Mouse (Mus musculus) stomach, embryonic 15.5 days (tissue): ENCODE measurements at regions not wholly inside any gene's neighbourhood (a gene's known extent, or its start where the extent isn't known, plus 50 kb on each side); places are given as distances from the start of the nearest gene placed in this dataset.

ENCODE experiments used
- ATAC-seq: fragments of 200-750 bp; cut with Nextera tagmentation; 2 replicates; pipeline ENCODE4 v1.8.0; 2017; ENCODE audit warnings: low read depth, moderate number of reproducible peaks, moderate TSS enrichment; ENCODE audit not compliant: insufficient read depth, low FRiP score
- H3K27ac ChIP-seq: fragments of 300-500 bp; sonication (generic); 2 replicates; pipeline ENCODE4 v1.5.1; 2015; ENCODE audit warnings: mild to moderate bottlenecking, inconsistent platforms
- H3K27me3 ChIP-seq: fragments of 300-500 bp; sonication (generic); replicated peaks from 2 replicates; pipeline ENCODE4 v1.6.1; 2015; ENCODE audit warnings: inconsistent platforms
- H3K36me3 ChIP-seq: fragments of 300-500 bp; sonication (generic); 2 replicates; pipeline ENCODE4 v1.6.1; 2015; ENCODE audit warnings: inconsistent platforms
- H3K4me1 ChIP-seq: fragments of 300-500 bp; sonication (generic); 2 replicates; pipeline ENCODE4 v1.6.1; 2015; ENCODE audit warnings: inconsistent platforms
- H3K4me2 ChIP-seq: fragments of 300-500 bp; sonication (generic); 2 replicates; pipeline ENCODE4 v1.6.1; 2015; ENCODE audit warnings: mild to moderate bottlenecking, inconsistent platforms
- H3K4me3 ChIP-seq: fragments of 300-500 bp; sonication (generic); replicated peaks from 2 replicates; pipeline ENCODE4 v1.5.1; 2015; ENCODE audit warnings: inconsistent platforms
- H3K9ac ChIP-seq: fragments of 300-500 bp; sonication (generic); 2 replicates; pipeline ENCODE4 v1.6.1; 2015; ENCODE audit warnings: inconsistent platforms
- H3K9me3 ChIP-seq: fragments of 300-500 bp; sonication (generic); 2 replicates; pipeline ENCODE4 v1.6.1; 2016; ENCODE audit warnings: inconsistent platforms
- WGBS: fragments of 180-500 bp; shearing (Covaris S2); methylation state at CpG from one replicate; pipeline ENCODE4 v1.1.7; 2015; 5-methylcytosine and 5-hydroxymethylcytosine counted together

DNA sequence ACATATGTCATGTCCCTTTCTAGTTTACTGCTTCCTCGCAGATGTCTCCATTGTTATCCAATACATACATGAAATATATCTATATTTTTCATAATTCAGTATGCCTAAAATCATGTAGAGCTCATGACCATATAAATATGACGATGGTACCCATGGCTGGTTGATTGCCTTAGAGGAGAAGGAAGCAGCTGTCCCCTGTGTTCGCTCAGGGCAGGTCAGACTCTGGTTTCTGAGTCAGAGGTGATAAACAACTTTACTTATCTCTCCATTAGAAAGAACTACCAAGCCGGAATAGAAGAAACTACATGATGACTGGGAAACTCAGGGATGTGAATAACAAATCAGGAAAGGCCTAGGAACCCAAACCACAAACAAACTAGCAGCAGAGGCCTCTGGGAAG, 307.6 kb downstream of the Sox4 start:
- ATAC-seq = no peak
- 69% methylated on average over 4 of the region's 4 CpGs for WGBS
- H3K9ac ChIP-seq = no peak overlapping the region
- H3K9me3 ChIP-seq = no peaks in the 10 kb centered on the region
- H3K36me3 ChIP-seq = no peaks in the 10 kb centered on the region
- no peak overlapping the region for H3K4me3 ChIP-seq
- H3K27ac ChIP-seq = no peak overlapping the region
- H3K27me3 ChIP-seq = no peaks in the 10 kb centered on the region
- H3K4me2 ChIP-seq = no peak overlapping the region
- H3K4me1 ChIP-seq = no peaks in the 10 kb centered on the region

DNA sequence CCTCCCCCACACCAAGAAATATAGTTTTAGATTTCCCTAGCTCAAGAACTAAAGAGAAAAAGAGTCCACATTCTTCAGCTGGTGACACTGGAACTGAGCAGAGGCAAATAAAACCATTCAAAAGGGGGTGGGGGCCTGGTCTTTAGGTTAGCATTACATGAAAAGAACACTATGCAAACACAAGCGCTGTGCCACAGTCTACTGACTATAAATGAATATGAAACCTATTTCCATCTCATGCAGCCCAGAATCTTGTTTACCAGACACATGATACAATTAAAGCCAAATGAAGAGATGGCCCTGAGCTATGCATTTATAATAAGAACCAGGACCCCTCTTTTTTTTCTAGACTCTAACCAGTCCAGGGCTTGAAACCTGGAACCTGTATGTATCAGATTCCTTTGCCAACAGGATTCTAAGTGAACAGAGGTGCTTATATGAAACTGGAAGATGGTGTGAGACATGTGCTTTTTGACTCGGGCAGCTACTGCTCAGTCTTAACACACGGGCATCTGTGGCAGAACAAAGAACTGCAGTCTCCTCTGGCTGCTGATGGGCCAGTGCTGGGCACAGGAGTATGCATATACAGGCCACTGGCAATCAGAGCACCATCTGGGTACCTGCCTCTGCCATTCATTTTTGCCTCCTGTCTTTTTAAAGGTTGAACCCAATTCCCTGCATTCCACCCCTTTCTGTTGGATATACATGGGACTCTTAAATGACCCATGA, 308.5 kb downstream of the Sox4 start:
- Histone ChIP-seq H3K36me3 (no peaks in the 10 kb centered on the region), H3K4me2 (no peak overlapping the region), H3K4me1 (no peaks in the 10 kb centered on the region), H3K27me3 (no peaks in the 10 kb centered on the region), H3K9ac (no peak overlapping the region), H3K4me3 (no peak overlapping the region), H3K27ac (no peak overlapping the region), H3K9me3 (no peaks in the 10 kb centered on the region)
- 68% methylated on average over 3 of the region's 3 CpGs for WGBS
- ATAC-seq = no peak

DNA sequence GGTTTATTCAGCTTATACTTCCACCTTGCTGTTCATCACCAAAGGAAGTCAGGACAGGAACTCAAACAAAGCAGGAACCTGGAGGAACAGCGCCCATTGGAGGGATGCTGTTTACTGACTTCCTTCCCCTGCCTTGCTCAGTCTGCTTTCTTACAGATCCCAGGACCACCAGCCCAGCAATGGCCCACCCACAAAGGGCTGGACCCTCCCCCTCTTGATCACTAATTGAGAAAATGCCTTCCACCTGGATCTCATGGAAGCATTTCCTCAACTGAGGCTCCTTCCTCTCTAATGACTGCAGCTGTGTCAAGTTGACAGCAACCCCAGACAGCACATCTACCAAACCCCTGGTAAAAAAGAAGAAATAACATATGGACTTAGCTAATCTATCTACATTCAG, 312.7 kb downstream of the Sox4 start:
- H3K9me3 ChIP-seq = no peaks in the 10 kb centered on the region
- H3K4me3 ChIP-seq = no peak overlapping the region
- 86% methylated on average over 1 of the region's 1 CpGs for WGBS
- no peaks in the 10 kb centered on the region for H3K27me3 ChIP-seq
- H3K4me2 ChIP-seq = no peak overlapping the region
- H3K27ac ChIP-seq = no peak overlapping the region
- H3K4me1 ChIP-seq = no peaks in the 10 kb centered on the region
- no peak for ATAC-seq
- H3K9ac ChIP-seq = no peak overlapping the region
- H3K36me3 ChIP-seq = no peaks in the 10 kb centered on the region

DNA sequence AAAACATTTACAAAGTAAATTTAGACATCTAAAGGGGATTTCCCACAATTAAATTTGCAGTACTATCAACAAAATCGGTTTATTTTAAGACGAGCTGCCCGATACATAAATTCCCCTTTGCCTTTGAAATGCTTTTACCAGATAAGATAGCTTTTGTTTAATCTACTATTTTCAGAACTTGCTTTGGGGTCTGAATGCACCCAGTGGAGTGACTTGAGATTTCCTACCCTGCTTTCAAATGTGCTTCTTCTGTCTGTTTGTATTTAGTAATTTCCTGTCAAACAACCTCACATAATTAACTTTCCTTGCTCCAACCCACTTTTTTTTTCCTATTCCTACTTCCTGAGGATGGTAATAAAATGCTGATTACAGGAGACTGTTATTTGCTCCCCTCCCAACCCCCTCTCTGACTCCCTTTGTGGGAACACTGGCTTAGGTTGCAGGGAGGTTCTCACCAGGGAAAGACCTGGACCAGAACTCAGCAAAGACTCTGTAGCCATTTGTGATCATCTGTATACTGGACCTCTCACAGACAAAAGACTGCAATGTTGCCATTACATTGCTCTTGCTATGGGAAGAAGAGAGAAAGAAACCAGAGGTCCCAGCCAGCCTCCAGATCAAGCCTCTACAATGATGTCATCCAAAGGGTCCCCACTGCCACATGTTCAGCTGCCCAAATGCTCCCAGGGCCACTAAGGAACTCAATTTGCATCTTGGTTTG, 318.1 kb downstream of the Sox4 start:
- H3K36me3 ChIP-seq = no peaks in the 10 kb centered on the region
- no peak overlapping the region for H3K27ac ChIP-seq
- no peaks in the 10 kb centered on the region for H3K9me3 ChIP-seq
- ATAC-seq = no peak
- H3K9ac ChIP-seq = no peak overlapping the region
- H3K27me3 ChIP-seq = no peaks in the 10 kb centered on the region
- 23% methylated on average over 3 of the region's 3 CpGs for WGBS
- H3K4me1 ChIP-seq = peaks cover 7% of the 10 kb centered on the region; the same call in 1 of the 2 replicates
- no peak overlapping the region for H3K4me2 ChIP-seq
- no peak overlapping the region for H3K4me3 ChIP-seq

DNA sequence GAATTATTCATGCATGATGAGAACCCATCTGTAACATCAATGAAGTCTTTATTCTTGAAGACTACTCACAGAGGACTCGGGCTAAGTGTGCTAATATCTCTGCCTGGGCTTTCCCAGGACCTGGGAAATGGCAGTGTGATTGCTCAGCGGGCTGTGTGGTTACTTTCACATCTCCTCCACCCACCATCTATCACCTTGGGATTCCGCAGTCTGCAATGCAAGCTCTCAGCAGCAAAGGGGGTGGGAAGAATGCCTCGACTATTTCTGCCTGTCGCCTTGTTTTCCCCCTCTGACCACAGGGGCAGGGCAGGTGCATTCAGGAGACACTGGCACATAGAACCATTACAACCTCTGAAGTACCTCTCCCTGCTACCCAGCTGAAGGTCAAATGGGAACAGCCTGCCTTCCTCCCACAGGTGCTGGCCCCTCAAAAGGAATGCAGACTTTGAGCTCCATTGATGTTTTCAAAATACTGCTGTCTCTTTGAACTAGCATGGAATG, 319.9 kb downstream of the Sox4 start:
- Histone ChIP-seq H3K4me2 (no peak overlapping the region), H3K27ac (no peak overlapping the region), H3K27me3 (no peaks in the 10 kb centered on the region), H3K4me1 (peaks cover 19% of the 10 kb centered on the region), H3K4me3 (no peak overlapping the region), H3K9ac (no peak overlapping the region), H3K36me3 (no peaks in the 10 kb centered on the region), H3K9me3 (no peaks in the 10 kb centered on the region)
- ATAC-seq = no peak
- WGBS = 33% methylated on average over 5 of the region's 5 CpGs

DNA sequence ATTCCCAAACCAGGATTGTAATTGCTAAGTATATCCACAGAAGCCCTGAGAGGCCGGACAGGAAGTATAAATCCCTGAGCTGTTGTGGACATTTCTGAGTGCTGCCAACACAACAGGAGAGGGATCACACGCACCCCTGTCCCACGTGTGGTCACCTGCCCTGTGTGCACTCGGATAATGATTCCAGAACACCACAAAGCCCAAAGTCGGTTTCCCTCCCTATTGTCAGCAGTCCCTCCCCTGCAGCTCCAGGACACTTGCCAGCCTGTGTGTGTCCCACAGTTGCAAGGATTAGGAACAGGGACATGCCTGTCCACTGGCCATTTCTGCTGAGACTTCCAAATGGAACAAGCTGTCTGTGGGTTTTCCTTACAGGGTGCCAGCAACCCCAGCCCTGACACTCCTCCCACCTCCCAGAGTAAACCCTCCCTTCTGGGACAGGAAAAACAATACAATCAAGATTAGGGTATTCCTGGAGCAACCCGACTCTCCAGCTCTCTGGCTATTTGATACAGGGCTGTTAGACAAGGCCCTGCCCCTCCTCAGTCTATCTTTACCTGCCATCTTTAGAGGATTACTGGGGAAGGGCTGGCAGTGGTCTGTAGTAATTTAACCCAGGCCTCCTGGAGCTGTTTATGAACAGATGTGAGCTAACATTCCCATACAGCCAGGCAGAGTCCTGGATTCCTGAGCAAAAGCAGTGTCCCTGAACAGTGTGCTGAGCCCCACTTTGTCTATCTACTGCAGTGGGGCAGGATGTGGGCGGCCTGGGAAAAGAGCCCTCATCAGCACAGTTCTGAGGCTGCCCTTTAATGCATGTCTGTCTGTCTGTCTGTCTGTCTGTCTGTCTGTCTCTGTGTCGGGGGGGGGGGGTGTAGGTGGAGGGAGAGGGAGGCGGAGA, 323.8 kb downstream of the Sox4 start:
- peaks cover 19% of the 10 kb centered on the region for H3K4me1 ChIP-seq
- peak; percentile 33 for ATAC-seq
- 23% methylated on average over 9 of the region's 9 CpGs for WGBS
- no peak overlapping the region for H3K4me2 ChIP-seq
- no peak overlapping the region for H3K4me3 ChIP-seq
- no peaks in the 10 kb centered on the region for H3K27me3 ChIP-seq
- H3K27ac ChIP-seq = peak overlapping the region; percentile 67
- H3K36me3 ChIP-seq = no peaks in the 10 kb centered on the region
- no peaks in the 10 kb centered on the region for H3K9me3 ChIP-seq
- no peak overlapping the region for H3K9ac ChIP-seq

DNA sequence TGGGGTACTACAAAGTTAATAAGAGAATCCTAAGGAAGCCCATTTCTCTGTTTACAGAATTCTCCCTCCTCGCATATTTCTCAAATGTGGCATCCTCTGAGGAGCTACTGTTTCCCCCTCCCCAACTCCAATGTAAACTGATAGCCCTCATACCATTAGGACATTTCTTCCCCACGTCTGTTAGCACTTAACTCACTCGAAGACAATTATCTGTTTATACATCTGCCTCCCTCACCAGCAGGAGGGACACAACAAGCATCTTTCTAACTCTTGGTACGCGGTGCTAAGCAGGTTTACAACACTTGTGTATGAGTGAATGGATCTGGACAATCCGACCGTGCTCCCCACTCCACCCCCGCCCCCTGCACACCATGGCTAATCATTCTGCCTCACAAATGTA, 324.8 kb downstream of the Sox4 start:
- peaks cover 19% of the 10 kb centered on the region for H3K4me1 ChIP-seq
- H3K9me3 ChIP-seq = no peaks in the 10 kb centered on the region
- no peaks in the 10 kb centered on the region for H3K36me3 ChIP-seq
- 52% methylated on average over 8 of the region's 8 CpGs for WGBS
- H3K27ac ChIP-seq = no peak overlapping the region
- ATAC-seq = no peak
- no peak overlapping the region for H3K4me2 ChIP-seq
- no peak overlapping the region for H3K4me3 ChIP-seq
- H3K27me3 ChIP-seq = no peaks in the 10 kb centered on the region
- no peak overlapping the region for H3K9ac ChIP-seq

DNA sequence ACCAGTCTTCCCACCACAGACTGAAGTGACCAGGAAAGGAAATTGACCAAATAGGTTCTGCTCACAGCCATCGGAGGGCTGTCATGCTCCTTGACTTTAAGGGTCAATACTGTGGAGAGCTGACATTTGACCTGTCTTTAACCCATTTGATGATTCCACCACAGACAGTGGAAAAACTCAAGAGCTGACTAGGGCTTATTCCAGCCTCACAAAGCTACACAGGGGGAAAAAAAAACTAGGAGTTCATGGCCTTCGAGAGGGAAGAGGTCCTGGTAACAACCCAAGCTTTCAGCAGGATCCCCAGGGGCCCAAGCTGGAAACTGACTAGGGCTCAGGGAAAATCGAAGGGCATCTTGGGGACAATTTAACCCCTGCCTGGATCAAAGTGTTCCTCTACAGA, 334.6 kb downstream of the Sox4 start:
- no peak overlapping the region for H3K27ac ChIP-seq
- WGBS = 43% methylated on average over 3 of the region's 3 CpGs
- no peaks in the 10 kb centered on the region for H3K9me3 ChIP-seq
- H3K4me2 ChIP-seq = no peak overlapping the region
- H3K36me3 ChIP-seq = no peaks in the 10 kb centered on the region
- no peaks in the 10 kb centered on the region for H3K4me1 ChIP-seq
- no peak overlapping the region for H3K4me3 ChIP-seq
- H3K9ac ChIP-seq = no peak overlapping the region
- H3K27me3 ChIP-seq = no peaks in the 10 kb centered on the region
- no peak for ATAC-seq

DNA sequence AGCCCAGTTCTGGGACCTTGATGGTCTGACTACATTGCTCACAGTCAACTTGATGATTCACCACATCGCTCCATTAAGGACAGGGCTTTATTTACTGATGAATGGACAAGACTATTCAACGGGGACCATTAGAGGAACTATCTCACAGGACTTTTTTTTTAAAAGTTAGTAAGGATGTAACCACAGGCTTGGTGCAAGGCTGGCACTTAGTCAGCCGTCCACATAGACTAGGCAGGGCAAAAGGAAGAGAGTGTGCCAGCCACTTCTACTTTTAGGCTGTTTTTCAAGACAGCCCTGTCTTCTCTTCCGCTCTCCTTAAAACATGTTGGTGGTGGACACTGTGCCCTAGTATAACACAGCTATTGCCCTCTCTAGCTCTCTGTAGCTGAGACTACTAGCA, 336.0 kb downstream of the Sox4 start:
- no peak overlapping the region for H3K27ac ChIP-seq
- no peak for ATAC-seq
- H3K9ac ChIP-seq = no peak overlapping the region
- no peak overlapping the region for H3K4me3 ChIP-seq
- H3K9me3 ChIP-seq = no peaks in the 10 kb centered on the region
- no peak overlapping the region for H3K4me2 ChIP-seq
- H3K27me3 ChIP-seq = no peaks in the 10 kb centered on the region
- H3K4me1 ChIP-seq = no peaks in the 10 kb centered on the region
- no peaks in the 10 kb centered on the region for H3K36me3 ChIP-seq
- 86% methylated on average over 4 of the region's 4 CpGs for WGBS

DNA sequence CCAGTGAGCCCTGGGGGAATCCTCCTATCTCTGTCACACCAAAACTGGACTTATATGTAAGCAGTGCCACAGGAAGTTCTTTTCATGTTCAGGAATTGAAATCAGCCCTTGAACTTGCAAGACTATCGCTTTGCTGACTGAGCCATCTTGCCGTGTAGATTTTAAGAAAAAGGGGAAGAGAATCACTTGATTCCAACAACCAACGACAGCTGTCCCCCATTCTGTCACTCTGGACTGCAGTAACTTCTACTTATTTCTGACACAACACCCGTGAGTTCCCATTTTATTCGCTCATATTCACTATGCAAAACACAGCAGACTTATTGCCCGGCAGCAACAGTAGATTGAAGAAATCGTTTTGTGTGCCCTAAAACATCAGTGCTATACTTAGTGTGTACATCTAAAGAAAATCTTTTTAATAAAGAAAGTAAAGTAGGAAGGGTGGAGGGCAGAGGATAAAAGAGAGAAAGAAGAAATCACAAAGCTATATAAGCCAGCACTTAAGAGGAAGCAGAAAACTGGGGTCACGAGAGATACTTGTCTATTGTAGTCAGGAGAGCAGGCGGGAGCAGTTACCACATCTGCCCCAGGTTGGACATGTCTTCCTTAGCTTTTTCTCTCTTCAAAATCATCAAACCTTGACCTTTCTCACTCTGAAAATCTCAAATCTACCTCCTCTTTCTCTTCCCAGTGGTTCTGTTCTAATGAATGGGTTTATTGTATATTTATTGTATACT, 336.7 kb downstream of the Sox4 start:
- 83% methylated on average over 9 of the region's 9 CpGs for WGBS
- Histone ChIP-seq H3K27ac (no peak overlapping the region), H3K9me3 (no peaks in the 10 kb centered on the region), H3K4me2 (no peak overlapping the region), H3K36me3 (no peaks in the 10 kb centered on the region), H3K9ac (no peak overlapping the region), H3K4me1 (no peaks in the 10 kb centered on the region), H3K4me3 (no peak overlapping the region), H3K27me3 (no peaks in the 10 kb centered on the region)
- no peak for ATAC-seq

DNA sequence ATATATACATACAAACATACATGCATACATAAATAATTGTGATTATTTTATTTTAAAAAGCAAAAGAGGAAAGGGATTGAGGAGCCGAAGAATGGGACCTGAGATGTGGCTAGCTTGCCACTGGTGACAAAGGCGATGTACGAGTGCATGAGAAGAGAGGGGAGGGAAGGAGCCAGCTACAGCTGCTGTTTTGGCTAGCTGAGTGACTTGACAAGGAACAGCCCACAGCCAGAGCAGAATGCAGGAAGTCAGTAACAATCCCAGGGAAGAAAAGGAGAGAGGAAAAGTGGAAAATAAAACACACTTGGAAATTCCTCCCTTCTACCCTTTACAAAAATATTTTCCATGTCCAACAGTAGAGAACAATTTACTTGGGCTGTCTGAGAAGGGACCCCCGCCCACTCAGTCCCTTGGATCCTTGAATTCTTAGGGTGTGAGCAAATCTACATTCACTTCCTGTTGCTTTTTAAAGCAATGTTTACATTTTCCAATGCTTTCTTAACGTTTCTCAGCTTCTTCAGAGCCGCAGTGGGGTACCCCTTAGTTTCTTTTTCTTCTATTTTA, 345.9 kb downstream of the Sox4 start:
- Histone ChIP-seq H3K4me2 (no peak overlapping the region), H3K4me1 (no peaks in the 10 kb centered on the region)

More for the DNA sequence above, 345.9 kb downstream of the Sox4 start:
- Histone ChIP-seq H3K27ac (peak overlapping the region; percentile 69; the same call in 1 of the 2 replicates), H3K27me3 (no peaks in the 10 kb centered on the region), H3K9me3 (no peaks in the 10 kb centered on the region), H3K9ac (no peak overlapping the region), H3K4me3 (no peak overlapping the region), H3K36me3 (no peaks in the 10 kb centered on the region)
- 23% methylated on average over 6 of the region's 6 CpGs for WGBS
- no peak for ATAC-seq
